Mouse (Mus musculus): Measurements from ENCODE around the gene Sel1l. TPM values are rescaled to one million over a fixed set of nuclear protein-coding genes. Genes with fewer than 3 reads are reported as not detected.

The Sel1l gene
- total and polyA plus RNA-seq, 3 experiments, result 57.1 to 107 (median 80.1) TPM

DNA sequence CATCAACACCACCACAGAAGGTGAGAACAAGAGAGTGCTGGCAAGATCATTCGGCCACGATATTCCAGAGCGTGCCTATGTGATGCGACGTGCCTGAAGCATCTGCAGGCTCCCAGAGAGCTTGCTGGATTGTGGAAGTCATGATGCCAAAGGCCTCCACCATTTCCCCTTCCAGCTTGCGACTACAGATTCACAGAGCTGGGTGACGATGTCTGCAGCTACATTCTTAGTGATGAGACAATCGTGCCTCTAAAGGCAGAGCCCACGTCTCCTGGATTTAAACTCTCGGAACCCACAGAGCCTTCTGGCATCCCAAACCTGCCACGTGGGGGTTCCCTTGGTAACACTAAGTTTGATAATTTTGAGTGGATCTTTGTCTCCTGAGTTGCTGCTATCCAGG is 21.7 kb upstream of the Sel1l start:
- no peak for ATAC-seq (ENCODE audit: extremely low read depth, insufficient number of reproducible peaks, low FRiP score, poor library complexity, severe bottlenecking)
- no peak for TF ChIP-seq GATA1 (IDR thresholded peaks at IDR 0.05; ENCODE audit: borderline replicate concordance, low read length)
- H3K36me3 ChIP-seq (replicated peaks), result no peaks in the 10 kb centered on the region
- H3K4me3 ChIP-seq (ENCODE audit: low read depth, low read length), result no peak overlapping the region
- no peak for DNase-seq (ENCODE audit: low spot score)
- peaks cover 7% of the 10 kb centered on the region; the same call in 1 of the 2 replicates for H3K27me3 ChIP-seq (ENCODE audit: insufficient read depth, low read length)
- H3K4me1 ChIP-seq (ENCODE audit: insufficient read depth, low read depth, low read length), result no peaks in the 10 kb centered on the region
- H3K9me3 ChIP-seq (replicated peaks), result no peaks in the 10 kb centered on the region

DNA sequence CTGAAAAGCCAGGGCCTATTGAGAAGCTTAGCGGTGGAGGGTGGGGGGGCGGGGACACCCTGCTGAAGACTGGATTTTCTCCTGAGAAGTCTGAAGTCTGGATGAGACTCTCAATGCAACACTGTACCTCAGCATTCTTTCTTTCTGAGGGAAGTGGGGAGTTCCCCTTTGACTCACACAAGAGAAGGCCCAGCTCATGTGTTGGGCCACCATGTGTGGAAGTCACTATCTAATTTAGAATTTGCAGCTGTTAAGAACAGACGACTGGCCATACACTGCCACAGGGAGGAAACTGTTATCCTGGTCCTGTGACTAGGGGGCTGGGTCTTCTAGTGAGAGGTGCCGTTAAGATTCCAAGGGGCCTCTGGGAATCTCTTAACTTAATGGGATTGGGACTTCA is 20.4 kb upstream of the Sel1l start:
- Histone ChIP-seq H3K4me3 (ENCODE audit: low read depth, low read length) (no peak overlapping the region), H3K27me3 (ENCODE audit: insufficient read depth, low read length) (peaks cover 7% of the 10 kb centered on the region; the same call in 1 of the 2 replicates), H3K4me1 (ENCODE audit: insufficient read depth, low read depth, low read length) (no peaks in the 10 kb centered on the region), H3K36me3 (replicated peaks) (no peaks in the 10 kb centered on the region), H3K9me3 (replicated peaks) (no peaks in the 10 kb centered on the region)
- ATAC-seq (ENCODE audit: extremely low read depth, insufficient number of reproducible peaks, low FRiP score, poor library complexity, severe bottlenecking) (no peak), DNase-seq (ENCODE audit: low spot score) (no peak)
- TF ChIP-seq GATA1 (IDR thresholded peaks at IDR 0.05; ENCODE audit: borderline replicate concordance, low read length) (no peak), POLR2AphosphoS5 (IDR thresholded peaks at IDR 0.05; ENCODE audit: insufficient replicate concordance, low read depth, low read length) (no peak), TAL1 (conservative IDR thresholded peaks at IDR 0.05; ENCODE audit: low read depth, low read length) (no peak), CTCF (IDR thresholded peaks at IDR 0.05; ENCODE audit: low read depth, low read length) (no peak), GATA2 (IDR thresholded peaks at IDR 0.05; ENCODE audit: borderline replicate concordance, low read depth, low read length) (no peak)

DNA sequence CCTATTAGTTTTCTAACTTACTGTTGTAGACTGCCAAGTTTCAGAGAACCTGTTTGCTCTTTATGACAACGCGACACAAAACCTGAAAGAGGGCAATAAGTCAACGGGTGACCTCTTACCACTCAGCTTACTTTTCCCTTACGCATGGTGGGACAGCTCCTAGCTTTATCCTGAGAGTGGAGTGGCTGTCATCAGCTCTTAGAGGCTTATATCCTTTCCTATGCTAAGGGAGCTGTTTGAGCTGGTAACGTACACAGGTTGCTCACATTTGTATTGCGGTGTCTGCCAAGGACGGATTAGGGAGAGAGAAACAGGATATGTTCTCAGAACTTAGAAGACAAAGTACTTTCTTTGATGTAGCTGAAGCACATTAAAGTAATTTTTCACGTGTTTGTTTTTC is 5.4 kb upstream of the Sel1l start:
- ATAC-seq (ENCODE audit: extremely low read depth, insufficient number of reproducible peaks, low FRiP score, poor library complexity, severe bottlenecking) (no peak), DNase-seq (ENCODE audit: low spot score) (no peak)
- Histone ChIP-seq H3K27me3 (ENCODE audit: insufficient read depth, low read length) (peaks cover 26% of the 10 kb centered on the region), H3K9me3 (replicated peaks) (no peaks in the 10 kb centered on the region), H3K4me1 (ENCODE audit: insufficient read depth, low read depth, low read length) (peaks cover 4% of the 10 kb centered on the region; the same call in 1 of the 2 replicates), H3K4me3 (ENCODE audit: low read depth, low read length) (no peak overlapping the region), H3K36me3 (replicated peaks) (no peaks in the 10 kb centered on the region)
- no peak for TF ChIP-seq GATA2 (IDR thresholded peaks at IDR 0.05; ENCODE audit: borderline replicate concordance, low read depth, low read length)
- TF ChIP-seq CTCF (IDR thresholded peaks at IDR 0.05; ENCODE audit: low read depth, low read length), result no peak
- TF ChIP-seq POLR2AphosphoS5 (IDR thresholded peaks at IDR 0.05; ENCODE audit: insufficient replicate concordance, low read depth, low read length), result no peak
- TF ChIP-seq TAL1 (conservative IDR thresholded peaks at IDR 0.05; ENCODE audit: low read depth, low read length), result no peak
- TF ChIP-seq GATA1 (IDR thresholded peaks at IDR 0.05; ENCODE audit: borderline replicate concordance, low read length), result no peak

DNA sequence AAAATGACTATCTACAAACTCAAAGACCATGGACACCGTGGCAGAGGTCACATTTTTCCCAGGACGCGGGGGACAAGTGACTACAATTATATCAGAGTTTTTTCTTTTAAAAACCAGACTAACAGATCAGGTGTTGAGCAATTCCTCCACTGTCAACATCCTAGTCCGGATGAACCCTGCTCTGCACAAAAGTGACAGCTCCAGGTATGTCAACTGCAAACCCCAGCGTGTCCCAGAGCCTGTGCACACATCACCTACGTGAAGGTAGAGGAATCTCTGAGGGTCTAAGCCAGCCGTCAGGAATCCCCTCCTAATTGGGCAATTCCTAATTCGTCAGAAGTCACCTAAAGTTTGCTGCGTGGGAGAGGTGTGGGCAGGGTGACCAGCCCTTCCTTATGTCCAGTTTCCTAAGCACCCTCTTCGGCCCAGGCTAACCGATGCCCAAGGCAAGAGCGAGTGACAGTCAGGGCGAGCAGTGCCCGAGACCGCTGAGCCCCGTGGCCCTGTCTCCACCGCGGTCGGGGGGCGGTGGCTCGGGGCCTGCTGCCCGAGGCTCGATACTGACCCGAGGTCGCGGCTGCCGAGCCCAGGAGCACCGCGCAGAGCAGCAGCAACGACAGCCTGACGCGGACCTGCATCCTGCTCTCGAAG is 438 bp downstream of the Sel1l start:
- Histone ChIP-seq H3K27me3 (ENCODE audit: insufficient read depth, low read length) (peaks cover 11% of the 10 kb centered on the region), H3K36me3 (replicated peaks) (peaks cover 30% of the 10 kb centered on the region), H3K9me3 (replicated peaks) (no peaks in the 10 kb centered on the region), H3K4me3 (ENCODE audit: low read depth, low read length) (peak overlapping the region; percentile 84), H3K4me1 (ENCODE audit: insufficient read depth, low read depth, low read length) (peaks cover 30% of the 10 kb centered on the region)
- no peak for TF ChIP-seq GATA1 (IDR thresholded peaks at IDR 0.05; ENCODE audit: borderline replicate concordance, low read length)
- TF ChIP-seq CTCF (IDR thresholded peaks at IDR 0.05; ENCODE audit: low read depth, low read length), result no peak
- ATAC-seq (ENCODE audit: extremely low read depth, insufficient number of reproducible peaks, low FRiP score, poor library complexity, severe bottlenecking) (peak; percentile 0; the same call in 1 of the 2 replicates), DNase-seq (ENCODE audit: low spot score) (no peak)

DNA sequence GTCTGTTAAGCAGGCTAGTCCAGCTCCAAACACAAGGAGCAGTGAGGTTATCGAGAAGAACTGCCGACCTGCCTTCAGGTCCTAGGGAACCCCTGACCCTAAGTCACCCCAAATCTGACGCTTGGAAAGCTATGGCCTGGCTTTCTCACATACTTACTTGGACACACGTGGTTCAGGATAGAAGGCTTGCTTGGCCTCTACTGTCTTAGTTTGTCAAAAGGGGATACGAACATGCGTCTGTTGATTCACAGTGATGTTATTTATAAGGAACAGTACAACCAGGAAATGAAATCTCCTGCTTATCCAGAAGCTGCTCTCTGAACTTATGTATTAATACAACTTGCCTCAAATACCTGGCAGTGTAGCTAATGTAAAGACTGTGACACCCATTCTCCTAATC is 2.9 kb downstream of the Sel1l start:
- no peaks in the 10 kb centered on the region; the same call in 1 of the 2 replicates for H3K27me3 ChIP-seq (ENCODE audit: insufficient read depth, low read length)
- H3K36me3 ChIP-seq (replicated peaks), result peaks cover 46% of the 10 kb centered on the region
- TF ChIP-seq POLR2AphosphoS5 (IDR thresholded peaks at IDR 0.05; ENCODE audit: insufficient replicate concordance, low read depth, low read length) (no peak), TAL1 (conservative IDR thresholded peaks at IDR 0.05; ENCODE audit: low read depth, low read length) (no peak), CTCF (IDR thresholded peaks at IDR 0.05; ENCODE audit: low read depth, low read length) (no peak), GATA2 (IDR thresholded peaks at IDR 0.05; ENCODE audit: borderline replicate concordance, low read depth, low read length) (no peak), GATA1 (IDR thresholded peaks at IDR 0.05; ENCODE audit: borderline replicate concordance, low read length) (no peak)
- peaks cover 30% of the 10 kb centered on the region for H3K4me1 ChIP-seq (ENCODE audit: insufficient read depth, low read depth, low read length)
- ATAC-seq (ENCODE audit: extremely low read depth, insufficient number of reproducible peaks, low FRiP score, poor library complexity, severe bottlenecking) (no peak), DNase-seq (ENCODE audit: low spot score) (no peak)
- no peak overlapping the region for H3K4me3 ChIP-seq (ENCODE audit: low read depth, low read length)
- H3K9me3 ChIP-seq (replicated peaks), result no peaks in the 10 kb centered on the region

DNA sequence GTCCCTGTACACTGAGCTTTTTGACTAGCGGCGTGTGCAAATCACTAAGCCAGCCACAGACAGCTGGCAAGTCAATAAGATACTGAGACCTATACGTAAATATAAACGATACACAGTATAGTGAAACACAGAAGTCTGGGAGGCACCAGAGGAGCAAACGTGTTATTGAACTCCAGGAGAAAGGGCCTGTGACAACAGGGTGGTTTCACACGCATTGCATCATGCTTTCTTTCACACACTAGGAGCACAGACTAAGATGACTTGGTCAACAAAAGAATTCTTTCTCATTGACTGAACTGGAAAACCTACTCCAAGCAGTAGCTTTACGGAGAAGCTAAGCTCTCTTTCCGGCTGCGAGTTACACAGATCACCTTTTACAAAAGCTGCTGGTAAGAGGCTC is 3.6 kb downstream of the Sel1l start:
- ATAC-seq (ENCODE audit: extremely low read depth, insufficient number of reproducible peaks, low FRiP score, poor library complexity, severe bottlenecking) (no peak), DNase-seq (ENCODE audit: low spot score) (no peak)
- no peak overlapping the region for H3K4me3 ChIP-seq (ENCODE audit: low read depth, low read length)
- no peak for TF ChIP-seq CTCF (IDR thresholded peaks at IDR 0.05; ENCODE audit: low read depth, low read length)
- TF ChIP-seq TAL1 (conservative IDR thresholded peaks at IDR 0.05; ENCODE audit: low read depth, low read length), result no peak
- no peak for TF ChIP-seq GATA1 (IDR thresholded peaks at IDR 0.05; ENCODE audit: borderline replicate concordance, low read length)
- no peaks in the 10 kb centered on the region for H3K9me3 ChIP-seq (replicated peaks)
- peaks cover 52% of the 10 kb centered on the region for H3K36me3 ChIP-seq (replicated peaks)
- H3K27me3 ChIP-seq (ENCODE audit: insufficient read depth, low read length), result no peaks in the 10 kb centered on the region
- peaks cover 30% of the 10 kb centered on the region for H3K4me1 ChIP-seq (ENCODE audit: insufficient read depth, low read depth, low read length)

DNA sequence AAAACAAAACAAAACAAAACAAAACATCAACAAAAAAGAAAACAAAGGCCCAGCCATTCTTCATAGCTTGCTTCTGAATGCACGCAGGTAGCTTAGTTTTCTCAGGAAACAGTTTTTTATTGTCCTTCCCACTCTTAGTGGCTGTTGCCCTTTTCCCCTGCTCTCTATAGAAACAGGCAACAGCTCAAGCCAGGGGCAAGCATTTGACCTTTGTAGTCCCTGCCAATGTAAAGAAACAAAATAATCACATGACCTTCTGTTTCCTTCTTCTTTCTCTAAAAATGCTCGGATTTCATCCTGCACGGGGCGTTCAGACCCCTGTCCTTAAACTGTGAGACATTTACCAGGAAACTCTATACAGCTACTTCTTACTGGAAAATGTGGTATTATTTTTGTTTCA is 4.4 kb downstream of the Sel1l start:
- H3K9me3 ChIP-seq (replicated peaks), result no peaks in the 10 kb centered on the region
- no peak overlapping the region for H3K4me3 ChIP-seq (ENCODE audit: low read depth, low read length)
- DNase-seq (ENCODE audit: low spot score) (no peak), ATAC-seq (ENCODE audit: extremely low read depth, insufficient number of reproducible peaks, low FRiP score, poor library complexity, severe bottlenecking) (no peak)
- no peaks in the 10 kb centered on the region for H3K27me3 ChIP-seq (ENCODE audit: insufficient read depth, low read length)
- H3K36me3 ChIP-seq (replicated peaks), result peaks cover 59% of the 10 kb centered on the region
- no peak for TF ChIP-seq POLR2AphosphoS5 (IDR thresholded peaks at IDR 0.05; ENCODE audit: insufficient replicate concordance, low read depth, low read length)
- no peak for TF ChIP-seq TAL1 (conservative IDR thresholded peaks at IDR 0.05; ENCODE audit: low read depth, low read length)
- no peak for TF ChIP-seq CTCF (IDR thresholded peaks at IDR 0.05; ENCODE audit: low read depth, low read length)
- TF ChIP-seq GATA2 (IDR thresholded peaks at IDR 0.05; ENCODE audit: borderline replicate concordance, low read depth, low read length), result no peak
- TF ChIP-seq GATA1 (IDR thresholded peaks at IDR 0.05; ENCODE audit: borderline replicate concordance, low read length), result no peak
- peaks cover 26% of the 10 kb centered on the region for H3K4me1 ChIP-seq (ENCODE audit: insufficient read depth, low read depth, low read length)
